Mouse (Mus musculus) spleen, postnatal 0 days (tissue): ENCODE data around the gene 4930407I10Rik. TPM values are rescaled to one million over a fixed set of nuclear protein-coding genes. Genes with fewer than 3 reads are reported as not detected.

Experiments
- polyA plus RNA-seq: library from polyadenylated mRNA; unstranded; fragments of >200 nt; fragmentation: Nextera tagmentation; extraction: Ambion mirVana; gene quantifications from 2 replicates; pipeline ENCODE4 v1.2.1, GENCODE M21; 2015

The 4930407I10Rik gene
- polyA plus RNA-seq: not detected in 2 replicates

GRCm38 (mm10) chr15:82058719-82059201 is at the start of gene 4930407I10Rik:
Gene 4930407I10Rik (plus strand): TSS chr15:82059151.

GRCm38 (mm10) chr15:82033762-82034161 is 25.2 kb upstream of the 4930407I10Rik start, which contains the start of gene Desi1:
Gene Desi1 (minus strand): TSS chr15:82033862.

GRCm38 (mm10) chr15:82047080-82047883 is 11.7 kb upstream of the 4930407I10Rik start, which contains the start of gene Snu13:
Gene Snu13 (minus strand): TSS chr15:82047598.

GRCm38 (mm10) chr15:82069898-82070297 is 10.9 kb downstream of the 4930407I10Rik start, which contains the start of gene Mei1:
Gene Mei1 (plus strand): TSS chr15:82069996.

Other genes starting within 250 kb of the 4930407I10Rik start
- gene Tob2, start 200.4 kb upstream of the 4930407I10Rik start, polyA plus RNA-seq: 11.5 and 13.3 TPM in 2 replicates
- gene Phf5a, start 187.2 kb upstream of the 4930407I10Rik start, polyA plus RNA-seq: 126 and 138 TPM in 2 replicates
- 63.0 and 63.6 TPM in 2 replicates for gene Aco2, start 186.8 kb upstream of the 4930407I10Rik start, polyA plus RNA-seq
- 78.5 and 82.9 TPM in 2 replicates for gene Polr3h, start 132.9 kb upstream of the 4930407I10Rik start, polyA plus RNA-seq
- gene Csdc2, start 122.4 kb upstream of the 4930407I10Rik start, polyA plus RNA-seq: 10.5 and 12.6 TPM in 2 replicates
- 36.6 and 37.0 TPM in 2 replicates for gene Pmm1, start 98.2 kb upstream of the 4930407I10Rik start, polyA plus RNA-seq
- gene 1700029P11Rik, start 78.6 kb upstream of the 4930407I10Rik start, polyA plus RNA-seq: not detected in 2 replicates
- gene Xrcc6, start 71.3 kb upstream of the 4930407I10Rik start, polyA plus RNA-seq: 58.9 and 59.9 TPM in 2 replicates
- gene Desi1, start 25.3 kb upstream of the 4930407I10Rik start, polyA plus RNA-seq: 11.4 and 13.2 TPM in 2 replicates
- 200 and 205 TPM in 2 replicates for gene Snu13, start 11.6 kb upstream of the 4930407I10Rik start, polyA plus RNA-seq
- gene Mei1, start 10.8 kb downstream of the 4930407I10Rik start, polyA plus RNA-seq: not detected in 2 replicates
- gene Ccdc134, start 68.8 kb downstream of the 4930407I10Rik start, polyA plus RNA-seq: 8.0 and 9.2 TPM in 2 replicates
- gene Srebf2, start 88.0 kb downstream of the 4930407I10Rik start, polyA plus RNA-seq: 40.3 and 43.2 TPM in 2 replicates
- gene Shisa8, start 153.7 kb downstream of the 4930407I10Rik start, polyA plus RNA-seq: 0.25 and 0.38 TPM in 2 replicates
- 2.4 and 3.2 TPM in 2 replicates for gene Tnfrsf13c, start 165.2 kb downstream of the 4930407I10Rik start, polyA plus RNA-seq
- 57.7 and 58.3 TPM in 2 replicates for gene Cenpm, start 185.6 kb downstream of the 4930407I10Rik start, polyA plus RNA-seq
- not detected in 2 replicates for gene 1500009C09Rik, start 193.2 kb downstream of the 4930407I10Rik start, polyA plus RNA-seq
- 0.18 and 0.21 TPM in 2 replicates for gene Sept3, start 215.7 kb downstream of the 4930407I10Rik start, polyA plus RNA-seq
- 0.19 TPM in 1 of 2 replicates, not detected in the other for gene Wbp2nl, start 239.8 kb downstream of the 4930407I10Rik start, polyA plus RNA-seq